Mouse (Mus musculus) brain, embryonic 14.5 days (tissue): ENCODE results near the gene Slc27a4.

ENCODE experiments used
- CTCF ChIP-seq: fragments of 200-500 bp; IDR thresholded peaks from 2 replicates; pipeline ENCODE4 v1.5.1; 2012; ENCODE audit warnings: inconsistent platforms, mild to moderate bottlenecking, moderate library complexity, borderline replicate concordance; ENCODE audit not compliant: insufficient read depth, insufficient read length; ENCODE audit errors: extremely low read depth
- POLR2A ChIP-seq: fragments of 200-500 bp; IDR thresholded peaks from 2 replicates; pipeline ENCODE4 v1.6.1; 2012; ENCODE audit warnings: mild to moderate bottlenecking, inconsistent platforms, borderline replicate concordance; ENCODE audit not compliant: poor library complexity, insufficient read depth, insufficient read length, severe bottlenecking; ENCODE audit errors: extremely low read depth

DNA sequence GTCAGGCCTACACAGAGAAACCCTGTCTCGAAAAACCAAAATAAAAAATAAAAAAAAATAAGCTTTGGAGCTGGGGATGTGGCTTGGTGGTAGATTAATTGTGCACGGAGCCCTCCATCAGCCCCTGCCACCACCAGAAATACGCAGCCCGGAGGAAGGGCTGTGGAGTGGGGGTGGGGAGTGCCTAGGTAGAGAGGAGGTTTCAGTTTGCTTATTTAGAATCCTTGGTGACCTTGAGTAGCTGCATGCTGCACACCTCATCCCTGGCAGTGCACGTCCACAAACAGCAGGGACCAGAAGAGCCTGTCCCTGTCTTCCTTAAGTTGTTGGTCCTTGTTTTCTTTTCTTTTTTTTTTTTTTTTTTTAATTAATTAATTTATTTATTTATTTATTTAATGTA lies 31.4 kb downstream of the Slc27a4 start:
- no peak for TF ChIP-seq POLR2A
- TF ChIP-seq CTCF: no peak
